Mouse (Mus musculus): Measurements from ENCODE around the gene Amd2. TPM values are rescaled to one million over a fixed set of nuclear protein-coding genes. Genes with fewer than 3 reads are reported as not detected.

The Amd2 gene
- total RNA-seq (2023) = 27.4 TPM

GRCm38 (mm10) chr10:35711792-35712191 lies at the start of gene Amd2:
Gene Amd2 (minus strand): TSS chr10:35711892.

